Mouse (Mus musculus) cerebellum, postnatal 36 days (tissue): Measurements from ENCODE around the gene Ficd.
"Not testable (repeated sequence)": the region's sequence is repeated elsewhere in the genome, so short reads cannot be mapped to it uniquely, and the experiment has no call there.

Source experiments
- DNase-seq, 2 experiments: peaks; one replicate each; pipeline ENCODE4 v3.0.0; 2021 to 2022; ENCODE audit warnings: mixed read lengths in 2 of 2

The Ficd gene

DNA sequence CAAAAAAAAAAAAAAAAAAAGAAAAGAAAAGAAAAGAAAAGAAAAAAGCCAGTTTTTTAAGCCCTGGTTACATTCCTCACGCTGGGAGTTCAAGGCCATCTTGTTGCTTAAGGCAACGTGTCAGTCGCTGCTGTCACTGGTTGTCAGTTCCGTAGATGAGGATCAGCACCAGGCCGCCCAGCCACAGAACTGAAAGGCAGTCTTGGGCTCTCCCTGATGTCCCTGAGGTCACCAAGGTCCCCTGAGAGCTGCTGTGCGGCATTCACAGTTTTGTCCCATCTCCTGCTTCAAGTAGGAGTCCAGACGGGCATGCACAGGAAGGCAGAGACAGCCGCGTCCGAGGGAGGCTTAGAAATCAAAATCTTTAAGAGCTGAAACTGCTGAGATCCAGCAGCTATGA is 40.0 kb downstream of the Ficd start:
- no peak for DNase-seq

DNA sequence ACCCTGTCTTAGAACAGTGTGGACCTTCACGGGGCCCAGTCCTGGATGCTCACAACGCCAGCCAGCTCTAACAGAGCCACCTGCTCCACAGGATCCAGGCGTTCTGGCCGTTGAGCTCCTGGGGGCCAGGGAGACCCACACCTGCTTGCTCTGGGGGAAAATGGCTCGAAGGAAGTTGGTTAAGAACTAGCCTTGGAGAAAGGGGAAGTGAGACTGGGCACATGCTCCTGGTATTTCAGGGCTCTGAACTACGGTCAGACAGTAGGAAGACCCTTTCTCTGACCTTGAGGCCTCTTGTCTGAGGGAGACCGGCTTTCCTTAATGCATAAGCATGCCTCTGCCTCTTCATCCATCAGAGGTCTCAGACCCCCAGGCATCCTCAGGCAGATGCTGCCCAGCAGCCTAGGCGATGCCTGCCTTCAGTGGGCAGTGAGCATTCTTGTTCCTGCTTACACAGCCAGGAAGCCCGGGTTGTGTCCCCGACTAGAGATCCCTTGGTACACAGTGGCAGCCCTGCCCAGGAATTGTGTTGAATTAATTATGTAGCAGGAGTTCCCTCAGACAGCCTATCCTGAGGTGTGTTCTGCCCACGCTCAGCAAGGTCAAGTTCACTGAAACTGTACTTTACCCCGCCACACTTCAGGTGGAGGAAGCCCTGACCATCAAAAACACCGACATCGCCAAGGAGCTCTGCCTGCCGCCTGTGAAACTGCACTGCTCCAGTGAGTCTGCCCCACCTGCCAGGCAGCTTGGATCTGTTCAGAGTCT is 40.7 kb downstream of the Ficd start:
- no peak for DNase-seq

DNA sequence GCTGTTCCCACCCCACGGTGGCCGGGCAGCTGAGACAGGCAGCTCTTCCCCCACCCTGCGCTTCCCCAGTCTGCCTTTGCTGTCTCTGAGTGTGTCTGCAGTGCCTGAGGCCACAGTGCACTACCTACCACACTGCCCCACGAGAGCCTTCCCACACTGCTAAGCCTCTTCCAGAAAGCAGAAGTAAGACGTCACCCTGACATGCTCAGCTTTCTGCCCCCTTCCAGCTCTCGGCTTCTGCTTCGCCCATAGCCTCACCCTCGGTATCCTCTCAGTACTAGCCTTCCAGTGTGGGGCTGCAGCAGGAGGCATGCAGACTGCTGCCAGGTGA is 41.3 kb downstream of the Ficd start:
- DNase-seq, result no peak

GRCm38 (mm10) chr5:113777728-113778127 is 42.1 kb downstream of the Ficd start:
- not testable (repeated sequence) for DNase-seq

GRCm38 (mm10) chr5:113779569-113779968 is 44.0 kb downstream of the Ficd start:
- DNase-seq, result no peak

GRCm38 (mm10) chr5:113780082-113780752 is 44.6 kb downstream of the Ficd start:
- no peak for DNase-seq

DNA sequence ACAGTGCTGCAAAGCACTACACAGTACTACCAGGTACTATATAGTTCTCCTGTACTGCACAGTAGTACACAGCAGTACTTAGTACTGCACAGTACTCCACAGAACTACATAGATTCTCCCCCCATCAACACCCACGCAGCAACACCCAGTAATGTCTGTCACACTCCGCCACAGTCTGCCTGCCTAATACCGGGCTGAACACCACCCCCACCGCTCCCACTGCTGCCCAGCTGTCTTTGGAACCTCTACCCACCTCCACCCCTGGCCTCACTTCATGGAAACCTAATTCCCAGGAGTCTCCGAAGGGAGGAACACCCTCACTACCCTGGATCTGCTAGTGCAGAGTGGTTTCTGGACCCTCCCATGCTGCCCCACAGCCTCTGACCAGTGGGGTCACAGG is 45.2 kb downstream of the Ficd start:
- DNase-seq, result no peak

- DNase-seq, result no peak
Observed at GRCm38 (mm10) chr5:113781254-113781653, 45.7 kb downstream of the Ficd start.

- no peak for DNase-seq
Observed at GRCm38 (mm10) chr5:113781875-113782274, 46.3 kb downstream of the Ficd start.

DNA sequence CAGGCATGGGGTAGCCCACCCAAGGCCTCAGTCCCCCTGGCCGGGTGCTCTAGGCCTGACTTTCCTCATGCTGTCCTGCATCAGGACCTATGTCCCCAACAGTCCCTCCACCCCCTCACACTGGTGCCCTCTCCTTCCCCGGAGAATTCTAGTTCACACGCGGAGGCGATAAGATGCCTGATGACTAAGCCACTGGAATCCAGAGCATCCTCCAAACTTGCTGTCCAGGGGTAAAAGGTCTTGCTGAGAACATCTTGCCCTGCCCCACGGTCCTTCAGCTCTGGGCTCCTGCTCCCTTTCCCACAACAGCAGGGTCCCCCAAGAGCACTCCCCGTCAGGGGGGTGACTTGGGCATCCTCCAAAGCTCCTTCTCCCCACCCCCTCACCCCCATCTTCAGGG is 47.0 kb downstream of the Ficd start:
- DNase-seq, result no peak

GRCm38 (mm10) chr5:113783581-113784001 is 48.0 kb downstream of the Ficd start:
- no peak for DNase-seq

DNA sequence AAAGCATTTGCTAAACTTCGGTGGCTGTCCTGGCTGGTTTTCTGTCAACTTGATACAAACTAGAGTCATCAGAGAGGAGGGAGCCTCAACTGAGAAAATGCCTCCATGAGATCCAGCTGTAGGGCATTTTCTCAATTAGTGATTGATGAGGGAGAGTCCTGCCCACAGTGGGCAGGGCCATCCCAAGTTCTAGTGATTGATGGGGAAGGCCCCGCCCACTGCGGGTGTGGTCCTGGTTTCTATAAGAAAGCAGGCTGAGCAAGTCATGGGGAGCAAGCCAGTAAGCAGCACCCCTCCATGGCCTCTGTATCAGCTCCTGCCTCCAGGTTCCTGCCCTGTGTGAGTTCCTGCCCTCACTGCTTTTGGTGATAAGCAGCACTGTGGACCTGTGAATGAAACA is 48.5 kb downstream of the Ficd start:
- DNase-seq, result not testable (repeated sequence)

GRCm38 (mm10) chr5:113786985-113787384 is 51.4 kb downstream of the Ficd start:
- no peak for DNase-seq

DNA sequence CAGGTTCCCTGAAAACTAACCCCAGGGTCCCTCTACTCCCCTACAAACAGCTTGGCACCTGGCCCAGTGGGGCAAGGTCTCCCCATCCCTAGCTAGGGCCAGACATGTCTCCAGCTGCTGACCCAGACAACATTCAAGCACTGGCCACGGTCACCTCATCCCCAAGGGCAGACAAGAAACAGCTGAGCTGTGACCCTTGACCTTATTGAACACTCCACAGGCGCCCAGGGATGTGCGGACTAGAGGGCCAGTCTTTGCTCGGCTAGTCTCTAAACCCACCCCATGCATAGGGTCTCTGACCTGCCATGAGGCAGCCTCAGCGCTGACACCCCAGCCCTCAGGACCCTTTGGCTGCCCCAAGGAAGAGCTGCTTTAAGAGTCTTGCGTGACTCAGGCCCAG is 53.0 kb downstream of the Ficd start:
- no peak for DNase-seq

- DNase-seq, result no peak
Observed at GRCm38 (mm10) chr5:113789075-113789788, 53.6 kb downstream of the Ficd start.
